Mouse (Mus musculus): Measurements from ENCODE around the gene Ube2g1.
A peak's percentile ranks its signal among the peaks of the same experiment; 100 is the strongest.
"Not testable (repeated sequence)": the region's sequence is repeated elsewhere in the genome, so short reads cannot be mapped to it uniquely, and the experiment has no call there.

Ube2g1 gene

GRCm38 (mm10) chr11:72607469-72608070 lies 487 bp downstream of the Ube2g1 start:
- DNase-seq (ENCODE audit: low spot score) = peak; percentile 86

GRCm38 (mm10) chr11:72608071-72608679 lies 1.1 kb downstream of the Ube2g1 start:
- DNase-seq (ENCODE audit: low spot score) = peak; percentile 95

- DNase-seq (ENCODE audit: low spot score) = no peak
Observed at GRCm38 (mm10) chr11:72609242-72609641, 2.2 kb downstream of the Ube2g1 start.

GRCm38 (mm10) chr11:72614336-72614735 lies 7.3 kb downstream of the Ube2g1 start:
- DNase-seq (ENCODE audit: low spot score) = not testable (repeated sequence)

GRCm38 (mm10) chr11:72615931-72616330 lies 8.8 kb downstream of the Ube2g1 start:
- DNase-seq (ENCODE audit: low spot score) = no peak

DNA sequence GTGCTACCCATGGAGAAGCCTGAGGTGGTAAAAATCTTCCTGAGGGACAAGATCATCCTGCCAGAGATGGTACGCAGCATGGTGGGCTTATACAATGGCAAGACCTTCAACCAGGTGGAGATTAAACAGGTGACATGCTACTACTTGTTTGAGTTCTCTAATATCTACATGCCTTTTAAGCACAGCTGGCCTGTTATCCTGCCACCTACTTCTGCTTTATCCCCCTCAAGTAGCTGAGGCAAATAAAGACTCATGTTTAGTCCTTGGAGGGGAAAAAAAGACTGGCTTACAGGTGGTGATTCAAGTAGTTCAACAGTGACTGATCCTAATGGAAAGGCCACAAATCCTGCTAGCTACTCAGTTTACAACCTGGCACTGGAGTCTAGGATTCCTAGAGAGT lies 11.4 kb downstream of the Ube2g1 start:
- no peak for DNase-seq (ENCODE audit: low spot score)

DNA sequence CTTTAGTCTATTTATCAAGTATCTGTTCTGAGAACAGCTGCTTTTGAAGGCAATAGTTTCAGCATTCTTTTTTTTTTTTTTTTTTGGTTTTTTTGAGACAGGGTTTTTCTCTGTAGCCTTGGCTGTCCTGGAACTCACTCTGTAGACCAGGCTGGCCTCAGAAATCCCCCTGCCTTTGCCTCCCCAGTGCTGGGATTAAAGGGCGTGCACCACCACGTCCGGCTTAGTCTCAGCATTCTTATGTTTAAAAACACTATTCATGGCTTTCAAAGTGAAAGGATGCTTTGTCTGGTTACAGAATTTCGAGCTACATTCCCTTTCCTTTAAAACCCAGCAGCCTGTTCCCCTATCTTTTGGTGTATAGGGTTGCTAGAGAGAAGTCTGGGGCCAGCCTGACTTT lies 35.6 kb downstream of the Ube2g1 start:
- no peak for DNase-seq (ENCODE audit: low spot score)

- DNase-seq (ENCODE audit: low spot score) = no peak
Observed at GRCm38 (mm10) chr11:72645386-72645785, 38.3 kb downstream of the Ube2g1 start.

GRCm38 (mm10) chr11:72650347-72650746 lies 43.3 kb downstream of the Ube2g1 start:
- DNase-seq (ENCODE audit: low spot score) = no peak

DNA sequence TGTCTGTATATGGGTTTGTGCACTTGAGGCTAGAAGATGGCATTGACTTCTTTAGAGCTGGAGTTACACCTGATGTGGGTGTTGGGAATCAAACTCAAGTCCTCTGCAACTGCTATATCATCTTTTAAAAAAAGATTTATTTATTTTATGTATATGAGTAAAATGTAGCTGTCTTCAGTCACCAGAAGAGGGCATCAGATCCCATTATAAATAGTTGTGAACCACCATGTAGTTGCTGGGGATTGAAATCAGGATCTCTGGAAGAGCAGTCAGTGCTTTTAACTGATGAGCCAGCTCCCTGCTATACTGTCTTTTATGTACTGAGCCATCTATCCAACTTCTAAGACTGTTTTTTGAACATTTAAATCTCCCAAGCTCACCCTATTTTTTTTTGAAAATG lies 52.8 kb downstream of the Ube2g1 start:
- DNase-seq (ENCODE audit: low spot score) = no peak

GRCm38 (mm10) chr11:72660359-72660758 lies 53.3 kb downstream of the Ube2g1 start:
- DNase-seq (ENCODE audit: low spot score) = no peak

DNA sequence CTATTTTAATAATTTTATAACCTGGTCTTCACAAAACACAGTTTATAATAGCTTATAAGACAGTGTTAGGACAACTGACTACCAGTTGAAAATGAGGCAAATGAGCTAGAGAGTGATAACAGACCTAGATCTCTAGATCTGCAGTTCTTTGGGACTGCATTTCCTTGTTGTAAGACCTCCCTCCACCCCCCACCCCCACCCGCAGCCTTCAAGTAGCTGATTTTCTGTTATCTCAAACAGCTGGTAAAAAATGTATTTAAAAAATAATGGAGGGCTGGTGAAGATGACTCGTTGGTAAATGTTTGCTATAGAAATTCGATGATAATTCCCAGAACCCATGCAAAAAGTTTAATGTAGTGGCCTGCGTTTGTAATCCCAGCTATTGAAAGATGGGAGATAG lies 57.6 kb downstream of the Ube2g1 start:
- no peak for DNase-seq (ENCODE audit: low spot score)

GRCm38 (mm10) chr11:72670634-72671033 lies 63.6 kb downstream of the Ube2g1 start:
- no peak for DNase-seq (ENCODE audit: low spot score)

DNA sequence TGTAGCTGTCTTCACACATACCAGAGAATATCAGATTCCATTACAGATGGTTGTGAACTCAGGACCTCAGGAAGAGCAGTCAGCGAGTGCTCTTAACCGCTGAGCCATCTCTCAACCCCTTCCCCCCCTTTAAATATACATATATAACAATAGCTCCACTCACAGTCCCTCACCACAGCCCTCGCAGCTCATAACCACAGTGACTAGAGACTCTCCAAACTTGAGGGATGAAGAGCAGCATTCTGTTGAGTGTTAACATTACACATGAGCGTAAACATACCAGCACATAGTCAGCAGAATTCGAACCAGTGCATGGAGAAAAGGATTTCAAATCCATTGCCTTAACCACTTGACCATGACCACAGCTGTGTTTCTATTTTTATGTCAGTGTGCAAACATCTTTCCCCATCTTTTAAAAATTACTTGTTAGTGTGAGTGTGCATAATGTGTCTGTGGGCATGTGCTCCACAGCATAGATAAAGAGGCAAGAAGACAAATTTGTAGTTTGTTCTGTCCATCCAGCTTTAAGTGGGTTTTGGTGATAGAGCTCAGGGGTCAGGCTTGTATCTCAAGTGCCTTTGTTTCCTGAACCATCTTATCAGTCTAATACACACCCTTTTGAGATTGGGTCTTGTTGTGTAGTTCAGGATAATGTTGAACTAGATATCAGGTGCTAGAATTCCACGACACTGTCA lies 64.4 kb downstream of the Ube2g1 start:
- no peak for DNase-seq (ENCODE audit: low spot score)

DNA sequence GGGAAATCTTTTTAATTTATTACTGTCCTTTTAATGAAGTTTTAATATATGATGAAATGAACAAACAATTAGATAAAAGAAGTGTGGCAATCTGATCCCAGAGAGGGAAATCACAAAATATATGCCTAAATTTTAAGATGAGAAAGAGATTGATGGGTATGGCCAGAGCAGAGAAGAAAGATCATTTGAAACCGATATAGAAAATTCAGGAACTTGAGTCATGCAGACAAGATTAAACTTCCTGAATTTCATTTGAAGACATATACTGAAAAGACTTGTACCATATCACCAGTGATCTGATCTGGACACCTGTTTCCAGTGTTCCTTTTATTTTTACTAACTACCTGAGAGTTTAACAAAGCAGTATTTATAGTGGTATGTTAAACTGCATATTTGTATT lies 65.4 kb downstream of the Ube2g1 start:
- no peak for DNase-seq (ENCODE audit: low spot score)

GRCm38 (mm10) chr11:72675280-72675679 lies 68.2 kb downstream of the Ube2g1 start:
- no peak for DNase-seq (ENCODE audit: low spot score)

DNA sequence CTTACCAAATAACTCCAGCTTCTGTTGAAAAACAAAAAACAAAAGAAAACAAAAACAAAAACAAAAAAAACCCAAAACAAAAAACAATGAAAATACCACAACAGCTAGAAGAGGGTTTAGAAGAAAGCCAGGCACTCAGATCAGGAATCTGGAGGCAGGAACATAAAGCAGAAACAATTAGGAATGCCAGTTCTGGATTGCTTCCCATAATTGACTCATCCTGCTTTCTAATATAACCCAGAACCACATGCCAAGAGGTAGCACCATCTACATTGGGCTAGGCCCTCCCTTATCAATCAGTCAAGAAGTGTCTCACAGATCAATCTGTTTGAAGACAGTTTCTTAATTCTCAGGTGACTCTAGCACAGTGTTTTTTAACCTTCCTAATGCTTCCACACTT lies 73.6 kb downstream of the Ube2g1 start:
- no peak for DNase-seq (ENCODE audit: low spot score)

GRCm38 (mm10) chr11:72683402-72683801 lies 76.3 kb downstream of the Ube2g1 start:
- no peak for DNase-seq (ENCODE audit: low spot score)

GRCm38 (mm10) chr11:72686697-72687096 lies 79.6 kb downstream of the Ube2g1 start:
- DNase-seq (ENCODE audit: low spot score) = no peak

GRCm38 (mm10) chr11:72688242-72688641 lies 81.2 kb downstream of the Ube2g1 start:
- DNase-seq (ENCODE audit: low spot score) = no peak

DNA sequence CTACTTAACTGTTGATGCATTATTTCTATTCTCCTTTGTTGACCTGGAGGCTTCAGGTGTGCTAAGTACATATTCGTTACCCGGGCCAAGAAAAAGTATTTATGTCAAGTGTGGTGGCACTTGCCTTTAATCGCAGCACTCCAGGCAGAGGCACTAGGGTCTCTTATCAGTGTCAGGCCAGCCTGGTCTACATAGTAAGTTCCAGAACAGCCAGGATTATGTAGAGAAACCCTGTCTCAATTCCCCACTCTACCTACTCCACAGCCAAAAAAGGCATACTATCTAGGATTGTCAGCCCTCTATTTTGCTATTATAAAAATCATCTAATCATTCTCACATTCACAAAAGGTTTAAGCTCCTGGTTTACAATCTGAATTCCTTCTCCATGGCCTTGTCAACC lies 82.0 kb downstream of the Ube2g1 start:
- peak; percentile 15 for DNase-seq (ENCODE audit: low spot score)

GRCm38 (mm10) chr11:72689551-72690510 lies 82.7 kb downstream of the Ube2g1 start, which contains the start of gene Ankfy1:
Gene Ankfy1 (plus strand): TSS chr11:72690006.
- peak; percentile 97 for DNase-seq (ENCODE audit: low spot score)
